Mouse (Mus musculus) lung, embryonic 14.5 days (tissue): Measurements from ENCODE around the gene Ttc33. TPM values are rescaled to one million over a fixed set of nuclear protein-coding genes. Genes with fewer than 3 reads are reported as not detected.

Experiments used
- ATAC-seq: fragments of 200-750 bp; cut with Nextera tagmentation; 2 replicates; pipeline ENCODE4 v1.8.0; 2017; ENCODE audit warnings: mild to moderate bottlenecking, moderate TSS enrichment, moderate library complexity; ENCODE audit not compliant: insufficient read depth
- DNase-seq: peaks from one replicate; pipeline ENCODE4 v3.0.0-alpha.2; 2015
- H3K27ac ChIP-seq: fragments of 300-500 bp; sonication (generic); 2 replicates; pipeline ENCODE4 v1.5.1; 2014; ENCODE audit warnings: low read depth, mild to moderate bottlenecking, moderate library complexity
- H3K27me3 ChIP-seq: fragments of 300-500 bp; sonication (generic); 2 replicates; pipeline ENCODE4 v1.6.1; 2014; ENCODE audit warnings: low read length, control low read depth; ENCODE audit not compliant: insufficient read depth
- H3K36me3 ChIP-seq: fragments of 300-500 bp; sonication (generic); 2 replicates; pipeline ENCODE4 v1.6.1; 2014; ENCODE audit warnings: control low read depth; ENCODE audit not compliant: insufficient read depth
- H3K4me1 ChIP-seq: fragments of 300-500 bp; sonication (generic); 2 replicates; pipeline ENCODE4 v1.6.1; 2014; ENCODE audit warnings: antibody characterized with exemption, control low read depth; ENCODE audit not compliant: insufficient read depth
- H3K4me2 ChIP-seq: fragments of 300-500 bp; sonication (generic); 2 replicates; pipeline ENCODE4 v1.6.1; 2014; ENCODE audit warnings: mild to moderate bottlenecking
- H3K4me3 ChIP-seq: fragments of 300-500 bp; sonication (generic); 2 replicates; pipeline ENCODE4 v1.5.1; 2014; ENCODE audit warnings: low read depth, low read length
- H3K9ac ChIP-seq: fragments of 300-500 bp; sonication (generic); 2 replicates; pipeline ENCODE4 v1.6.1; 2014
- H3K9me3 ChIP-seq: fragments of 300-500 bp; sonication (generic); 2 replicates; pipeline ENCODE4 v1.6.1; 2016; ENCODE audit warnings: low read depth, low read length, control low read depth
- CTCF ChIP-seq: IDR thresholded peaks from 2 replicates; pipeline ENCODE4 v1.5.1; 2016; ENCODE audit warnings: antibody characterized with exemption, low read depth
- WGBS: fragments of 180-500 bp; shearing (Covaris S2); extraction: QIAGEN DNeasy Blood & Tissue Kit; methylation state at CpG from one replicate; pipeline ENCODE4 v1.1.7; 2014; 5-methylcytosine and 5-hydroxymethylcytosine counted together
- polyA plus RNA-seq: library from polyadenylated mRNA; unstranded; fragments of >200 nt; fragmentation: Nextera tagmentation; extraction: Ambion mirVana; gene quantifications from 2 replicates; pipeline ENCODE4 v1.2.1, GENCODE M21; 2014

The Ttc33 gene
- polyA plus RNA-seq, 1 experiment from 2014 or later: 41.9 TPM

DNA sequence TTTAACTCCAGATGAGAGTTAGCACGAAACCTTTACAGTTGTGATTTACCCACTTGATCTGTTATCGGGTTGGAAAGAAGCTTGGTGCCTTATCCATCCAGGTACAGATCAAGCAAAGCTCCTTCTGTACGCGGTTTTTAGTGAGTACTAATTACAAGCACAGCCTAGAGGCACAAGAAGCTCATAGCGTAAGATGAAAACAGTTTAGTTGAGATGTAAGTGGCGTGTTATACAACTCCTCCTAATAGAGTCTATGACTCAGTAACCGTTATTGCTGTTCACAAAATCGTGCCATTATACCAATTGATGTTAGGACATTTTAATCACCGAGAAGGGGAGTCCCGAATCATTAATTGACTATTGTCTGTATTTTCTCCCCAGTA is 959 bp downstream of the Ttc33 start:
- H3K4me2 ChIP-seq: peak overlapping the region; percentile 71
- no peak for DNase-seq
- peak overlapping the region; percentile 70 for H3K9ac ChIP-seq
- WGBS: 32% methylated on average over 10 of the region's 10 CpGs
- TF ChIP-seq CTCF: no peak
- no peak overlapping the region for H3K27ac ChIP-seq
- no peaks in the 10 kb centered on the region for H3K4me1 ChIP-seq
- no peak for ATAC-seq
- H3K4me3 ChIP-seq: peak overlapping the region; percentile 71
- H3K9me3 ChIP-seq: no peaks in the 10 kb centered on the region
- H3K36me3 ChIP-seq: peaks cover 4% of the 10 kb centered on the region; the same call in 1 of the 2 replicates
- no peaks in the 10 kb centered on the region for H3K27me3 ChIP-seq

DNA sequence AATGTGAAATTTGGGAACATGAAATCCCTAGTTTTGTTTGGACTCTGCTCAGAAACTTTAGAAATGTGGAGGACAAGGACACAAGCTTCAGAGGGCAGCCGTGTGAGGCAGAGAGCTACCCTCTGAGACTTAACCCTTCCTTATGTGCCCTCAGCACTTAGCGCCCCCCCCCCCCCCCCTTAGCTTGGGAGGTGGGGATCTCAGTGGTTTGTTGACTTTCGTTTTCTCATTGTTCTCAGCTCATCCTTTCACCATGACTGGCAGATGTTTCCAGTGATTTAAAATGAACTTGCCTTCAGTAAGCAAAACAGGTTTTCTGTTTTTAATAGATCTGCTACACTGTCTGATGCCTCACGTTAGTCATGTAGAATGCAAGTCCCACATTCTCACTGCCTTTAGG is 1.8 kb downstream of the Ttc33 start:
- 40% methylated on average over 4 of the region's 4 CpGs for WGBS

DNA sequence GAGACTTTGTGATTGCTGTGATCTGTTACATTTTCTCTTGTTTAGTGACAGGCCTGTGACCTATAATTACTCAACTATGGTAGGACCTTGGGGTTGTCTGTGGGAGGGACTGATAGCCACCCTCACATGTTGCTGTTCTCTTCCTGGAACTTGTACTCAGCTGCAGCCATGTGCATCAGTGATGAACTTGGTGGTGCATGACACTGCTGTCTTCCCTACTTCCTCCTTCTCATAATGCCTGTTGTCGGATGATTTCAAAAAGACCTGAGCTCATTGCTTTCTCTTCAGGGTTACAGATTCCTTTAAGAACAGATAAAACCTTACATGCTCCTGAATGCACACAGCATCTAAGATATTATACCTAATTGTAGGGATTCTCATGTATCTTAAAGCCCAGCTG is 2.7 kb downstream of the Ttc33 start:
- no peaks in the 10 kb centered on the region for H3K27me3 ChIP-seq
- no peak for ATAC-seq
- H3K27ac ChIP-seq: no peak overlapping the region
- H3K9me3 ChIP-seq: no peaks in the 10 kb centered on the region
- 82% methylated on average over 1 of the region's 1 CpGs for WGBS
- peaks cover 4% of the 10 kb centered on the region; the same call in 1 of the 2 replicates for H3K36me3 ChIP-seq
- no peaks in the 10 kb centered on the region for H3K4me1 ChIP-seq
- no peak overlapping the region for H3K4me3 ChIP-seq
- H3K9ac ChIP-seq: no peak overlapping the region
- DNase-seq: no peak
- no peak overlapping the region for H3K4me2 ChIP-seq
- no peak for TF ChIP-seq CTCF

More for the DNA sequence above, 1.8 kb downstream of the Ttc33 start:
- Histone ChIP-seq H3K9ac (no peak overlapping the region), H3K36me3 (peaks cover 4% of the 10 kb centered on the region; the same call in 1 of the 2 replicates), H3K4me1 (no peaks in the 10 kb centered on the region), H3K9me3 (no peaks in the 10 kb centered on the region), H3K4me2 (no peak overlapping the region), H3K4me3 (no peak overlapping the region), H3K27me3 (no peaks in the 10 kb centered on the region), H3K27ac (no peak overlapping the region)
- ATAC-seq (no peak), DNase-seq (no peak)
- TF ChIP-seq CTCF: no peak

DNA sequence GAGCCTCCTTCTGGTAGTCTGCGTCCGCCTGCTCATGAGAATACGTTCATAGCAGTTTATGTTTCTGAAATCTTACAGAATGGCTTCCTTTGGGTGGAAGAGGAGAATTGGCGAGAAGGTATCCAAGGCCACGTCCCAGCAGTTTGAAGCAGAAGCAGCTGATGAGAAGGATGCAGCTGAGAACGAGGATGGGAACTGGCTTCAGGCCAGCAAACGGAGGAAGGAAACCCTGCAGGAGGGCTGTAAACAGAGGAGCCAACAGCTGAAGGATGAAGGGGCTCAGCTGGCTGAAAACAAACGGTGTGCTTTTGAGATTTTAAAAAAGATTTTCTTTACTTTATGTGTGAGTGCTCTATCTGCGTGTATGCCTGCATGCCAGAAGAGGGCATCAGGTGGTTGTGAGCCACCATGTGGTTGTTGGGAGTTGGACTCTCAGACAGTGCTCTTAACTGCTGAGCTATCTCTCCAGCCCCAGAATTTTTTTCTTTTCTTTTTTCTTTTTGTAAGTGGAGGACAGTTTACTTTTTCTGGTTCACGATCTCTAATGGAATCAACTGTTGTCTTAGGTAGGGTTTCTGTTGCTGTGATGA is 4.3 kb downstream of the Ttc33 start:
- peaks cover 7% of the 10 kb centered on the region; the same call in 1 of the 2 replicates for H3K36me3 ChIP-seq
- no peaks in the 10 kb centered on the region for H3K27me3 ChIP-seq
- DNase-seq: peak; percentile 53
- H3K4me1 ChIP-seq: no peaks in the 10 kb centered on the region
- no peak overlapping the region for H3K4me3 ChIP-seq
- no peak overlapping the region for H3K27ac ChIP-seq
- 50% methylated on average over 10 of the region's 10 CpGs for WGBS
- H3K4me2 ChIP-seq: no peak overlapping the region
- H3K9me3 ChIP-seq: no peaks in the 10 kb centered on the region
- no peak for ATAC-seq
- H3K9ac ChIP-seq: no peak overlapping the region
- peak; percentile 26; the same call in 1 of the 2 replicates for TF ChIP-seq CTCF

DNA sequence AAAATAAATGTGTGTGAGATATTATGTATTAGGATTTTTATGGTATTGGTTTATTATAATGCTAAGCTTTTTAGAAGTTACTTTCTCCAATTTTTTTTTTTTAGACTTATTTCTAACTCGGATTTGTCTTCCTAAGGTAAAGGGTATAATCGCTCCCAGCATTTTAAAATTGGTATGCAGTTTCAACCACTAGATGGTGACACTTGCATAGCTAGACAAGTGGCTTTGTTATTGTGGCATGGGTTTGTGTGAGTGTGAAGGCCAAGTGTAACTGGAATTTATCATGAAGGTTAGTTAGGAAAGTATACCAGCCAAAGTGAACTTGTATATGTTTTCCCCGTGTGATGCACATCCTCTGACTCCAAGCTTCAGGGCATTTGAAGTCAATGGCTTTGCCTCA is 8.5 kb downstream of the Ttc33 start:
- TF ChIP-seq CTCF: peak; percentile 52
- Histone ChIP-seq H3K4me3 (no peak overlapping the region), H3K27me3 (no peaks in the 10 kb centered on the region), H3K4me1 (no peaks in the 10 kb centered on the region), H3K36me3 (peaks cover 13% of the 10 kb centered on the region; the same call in 1 of the 2 replicates), H3K9me3 (no peaks in the 10 kb centered on the region), H3K27ac (no peak overlapping the region), H3K4me2 (no peak overlapping the region), H3K9ac (no peak overlapping the region)
- DNase-seq (peak; percentile 48), ATAC-seq (no peak)
- 71% methylated on average over 3 of the region's 3 CpGs for WGBS

DNA sequence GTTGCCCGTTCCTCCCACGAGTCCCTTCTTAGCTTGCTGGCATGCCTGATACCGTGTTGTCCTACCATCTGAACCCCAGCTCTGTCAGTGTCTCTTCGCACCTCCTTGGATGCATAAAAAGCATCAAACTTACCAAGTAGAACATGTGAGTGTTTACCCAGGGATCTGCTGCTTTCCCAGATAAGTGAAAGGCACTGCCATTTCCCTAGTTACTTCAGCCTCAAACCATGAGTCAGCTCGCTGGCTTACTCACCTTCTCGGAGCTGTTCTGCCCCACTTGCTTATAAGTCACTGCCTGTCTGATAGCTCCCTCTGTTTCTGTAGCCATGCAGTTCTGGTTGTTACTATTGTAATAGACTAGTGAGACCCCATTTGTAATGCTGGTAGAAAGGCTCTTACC is 9.1 kb downstream of the Ttc33 start:
- no peak for TF ChIP-seq CTCF
- no peaks in the 10 kb centered on the region for H3K4me1 ChIP-seq
- H3K27me3 ChIP-seq: no peaks in the 10 kb centered on the region
- no peaks in the 10 kb centered on the region for H3K9me3 ChIP-seq
- no peak overlapping the region for H3K4me3 ChIP-seq
- DNase-seq (no peak), ATAC-seq (no peak)
- peaks cover 13% of the 10 kb centered on the region; the same call in 1 of the 2 replicates for H3K36me3 ChIP-seq
- H3K4me2 ChIP-seq: no peak overlapping the region
- no peak overlapping the region for H3K27ac ChIP-seq
- H3K9ac ChIP-seq: no peak overlapping the region
- WGBS: 92% methylated on average over 6 of the region's 6 CpGs

DNA sequence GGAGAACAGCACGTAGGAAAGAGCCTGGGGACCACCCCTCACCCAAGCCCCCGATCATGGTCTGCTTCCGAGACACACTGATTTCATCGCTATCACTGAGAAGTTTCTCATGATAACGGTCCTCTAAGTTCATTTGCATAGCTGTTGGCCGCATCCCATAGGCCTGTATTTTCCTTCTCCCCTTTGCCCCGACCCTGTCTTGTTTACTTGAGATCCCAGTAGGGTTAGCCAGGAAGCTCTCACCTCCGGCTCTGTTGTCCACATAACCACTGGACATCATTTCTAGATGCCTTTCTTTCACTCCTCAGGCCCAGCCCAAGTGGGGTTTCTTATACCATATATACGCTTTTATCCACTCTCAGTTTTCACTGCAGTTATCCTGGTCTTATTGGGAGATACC is 9.6 kb downstream of the Ttc33 start:
- no peak overlapping the region for H3K9ac ChIP-seq
- no peak for TF ChIP-seq CTCF
- 78% methylated on average over 9 of the region's 9 CpGs for WGBS
- no peak overlapping the region for H3K4me2 ChIP-seq
- H3K9me3 ChIP-seq: no peaks in the 10 kb centered on the region
- H3K27me3 ChIP-seq: no peaks in the 10 kb centered on the region
- H3K4me3 ChIP-seq: no peak overlapping the region
- H3K36me3 ChIP-seq: peaks cover 13% of the 10 kb centered on the region; the same call in 1 of the 2 replicates
- no peak overlapping the region for H3K27ac ChIP-seq
- ATAC-seq (no peak), DNase-seq (no peak)
- no peaks in the 10 kb centered on the region for H3K4me1 ChIP-seq
